Mouse (Mus musculus) intestine, postnatal 0 days (tissue): ENCODE measurements at regions not wholly inside any gene's neighbourhood (a gene's known extent, or its start where the extent isn't known, plus 50 kb on each side); places are given as distances from the start of the nearest gene placed in this dataset.

Experiments used
- ATAC-seq: fragments of 200-750 bp; cut with Nextera tagmentation; 2 replicates; pipeline ENCODE4 v1.8.0; 2017; ENCODE audit warnings: mild to moderate bottlenecking, moderate TSS enrichment, moderate library complexity
- H3K27ac ChIP-seq: fragments of 300-500 bp; sonication (generic); 2 replicates; pipeline ENCODE4 v1.5.1; 2014; ENCODE audit warnings: mild to moderate bottlenecking, low read depth, low read length, moderate library complexity
- H3K27me3 ChIP-seq: fragments of 300-500 bp; sonication (generic); replicated peaks from 2 replicates; pipeline ENCODE4 v1.6.1; 2014; ENCODE audit warnings: low read length, mixed read lengths; ENCODE audit not compliant: control insufficient read depth, insufficient read depth
- H3K36me3 ChIP-seq: fragments of 300-500 bp; sonication (generic); 2 replicates; pipeline ENCODE4 v1.6.1; 2014; ENCODE audit warnings: mild to moderate bottlenecking, moderate library complexity; ENCODE audit not compliant: control insufficient read depth, insufficient read depth
- H3K4me1 ChIP-seq: fragments of 300-500 bp; sonication (generic); replicated peaks from 2 replicates; pipeline ENCODE4 v1.6.1; 2014; ENCODE audit warnings: antibody characterized with exemption, low read length, mixed read lengths; ENCODE audit not compliant: control insufficient read depth, insufficient read depth
- H3K4me2 ChIP-seq: fragments of 300-500 bp; sonication (generic); replicated peaks from 2 replicates; pipeline ENCODE4 v1.6.1; 2014; ENCODE audit warnings: low read depth, mild to moderate bottlenecking, moderate library complexity
- H3K4me3 ChIP-seq: fragments of 300-500 bp; sonication (generic); 2 replicates; pipeline ENCODE4 v1.5.1; 2014; ENCODE audit warnings: low read depth, low read length
- H3K9ac ChIP-seq: fragments of 300-500 bp; sonication (generic); 2 replicates; pipeline ENCODE4 v1.6.1; 2014; ENCODE audit warnings: mild to moderate bottlenecking, low read depth, low read length
- H3K9me3 ChIP-seq: fragments of 300-500 bp; sonication (generic); 2 replicates; pipeline ENCODE4 v1.6.1; 2016; ENCODE audit warnings: mixed run types; ENCODE audit not compliant: control insufficient read depth
- CTCF ChIP-seq: sonication (generic); IDR thresholded peaks from 2 replicates; pipeline ENCODE4 v1.5.1; 2016; ENCODE audit warnings: low read depth, mild to moderate bottlenecking, control low read depth, antibody characterized with exemption, moderate library complexity
- WGBS: fragments of 180-500 bp; shearing (Covaris S2); extraction: QIAGEN DNeasy Blood & Tissue Kit; methylation state at CpG from one replicate; pipeline ENCODE4 v1.1.7; 2014; 5-methylcytosine and 5-hydroxymethylcytosine counted together

- no peaks in the 10 kb centered on the region for H3K9me3 ChIP-seq
- H3K9ac ChIP-seq: no peak overlapping the region
- TF ChIP-seq CTCF: no peak
- H3K36me3 ChIP-seq: no peaks in the 10 kb centered on the region
- peak; percentile 79 for ATAC-seq
- H3K27ac ChIP-seq: no peak overlapping the region
- 40% methylated on average over 6 of the region's 6 CpGs for WGBS
- H3K27me3 ChIP-seq: no peaks in the 10 kb centered on the region
- H3K4me2 ChIP-seq: no peak overlapping the region
- H3K4me3 ChIP-seq: no peak overlapping the region
- H3K4me1 ChIP-seq: no peaks in the 10 kb centered on the region
These were observed 74.8 kb upstream of the Bod1 start for GRCm38 (mm10) chr11:31746488-31746887.

- no peaks in the 10 kb centered on the region for H3K9me3 ChIP-seq
- H3K4me3 ChIP-seq: no peak overlapping the region
- WGBS: 48% methylated on average over 8 of the region's 8 CpGs
- no peak overlapping the region for H3K9ac ChIP-seq
- no peaks in the 10 kb centered on the region for H3K27me3 ChIP-seq
- no peaks in the 10 kb centered on the region for H3K36me3 ChIP-seq
- H3K27ac ChIP-seq: no peak overlapping the region
- peak; percentile 69 for ATAC-seq
- TF ChIP-seq CTCF: no peak
- H3K4me2 ChIP-seq: no peak overlapping the region
- no peaks in the 10 kb centered on the region for H3K4me1 ChIP-seq
These were observed 75.3 kb upstream of the Bod1 start for GRCm38 (mm10) chr11:31746939-31747338.

- H3K9ac ChIP-seq: no peak overlapping the region
- H3K4me3 ChIP-seq: no peak overlapping the region
- no peak for ATAC-seq
- H3K4me2 ChIP-seq: no peak overlapping the region
- H3K4me1 ChIP-seq: no peaks in the 10 kb centered on the region
- no peaks in the 10 kb centered on the region for H3K36me3 ChIP-seq
- no peak for TF ChIP-seq CTCF
- no peak overlapping the region for H3K27ac ChIP-seq
- WGBS: 78% methylated on average over 5 of the region's 5 CpGs
- no peaks in the 10 kb centered on the region for H3K9me3 ChIP-seq
- no peaks in the 10 kb centered on the region for H3K27me3 ChIP-seq
These were observed 76.7 kb upstream of the Bod1 start for GRCm38 (mm10) chr11:31748275-31748815.

- Histone ChIP-seq H3K4me1 (no peaks in the 10 kb centered on the region), H3K27ac (no peak overlapping the region), H3K9ac (no peak overlapping the region), H3K27me3 (no peaks in the 10 kb centered on the region), H3K36me3 (no peaks in the 10 kb centered on the region), H3K4me3 (no peak overlapping the region), H3K4me2 (no peak overlapping the region), H3K9me3 (no peaks in the 10 kb centered on the region)
- 40% methylated on average over 1 of the region's 1 CpGs for WGBS
- TF ChIP-seq CTCF: no peak
- no peak; the same call in 1 of the 2 replicates for ATAC-seq
These were observed 79.6 kb upstream of the Bod1 start for GRCm38 (mm10) chr11:31751274-31751673.

GRCm38 (mm10) chr11:31753211-31753610 lies 81.5 kb upstream of the Bod1 start:
- TF ChIP-seq CTCF: no peak
- H3K4me3 ChIP-seq: no peak overlapping the region
- H3K4me1 ChIP-seq: no peaks in the 10 kb centered on the region
- no peak for ATAC-seq
- H3K27me3 ChIP-seq: no peaks in the 10 kb centered on the region
- H3K27ac ChIP-seq: no peak overlapping the region
- H3K9me3 ChIP-seq: no peaks in the 10 kb centered on the region
- no peak overlapping the region for H3K9ac ChIP-seq
- H3K36me3 ChIP-seq: no peaks in the 10 kb centered on the region
- WGBS: 89% methylated on average over 3 of the region's 3 CpGs
- no peak overlapping the region for H3K4me2 ChIP-seq

- H3K27me3 ChIP-seq: no peaks in the 10 kb centered on the region
- no peaks in the 10 kb centered on the region for H3K36me3 ChIP-seq
- H3K9ac ChIP-seq: no peak overlapping the region
- H3K4me1 ChIP-seq: no peaks in the 10 kb centered on the region
- no peak overlapping the region for H3K4me3 ChIP-seq
- no peak overlapping the region for H3K4me2 ChIP-seq
- WGBS: 51% methylated on average over 5 of the region's 5 CpGs
- ATAC-seq: no peak
- no peak overlapping the region for H3K27ac ChIP-seq
- no peak for TF ChIP-seq CTCF
- H3K9me3 ChIP-seq: no peaks in the 10 kb centered on the region
These were observed 82.1 kb upstream of the Bod1 start for GRCm38 (mm10) chr11:31753711-31754161.

- 63% methylated on average over 4 of the region's 4 CpGs for WGBS
- no peak overlapping the region for H3K27ac ChIP-seq
- H3K9ac ChIP-seq: no peak overlapping the region
- H3K4me2 ChIP-seq: no peak overlapping the region
- no peak overlapping the region for H3K4me3 ChIP-seq
- no peaks in the 10 kb centered on the region for H3K9me3 ChIP-seq
- TF ChIP-seq CTCF: no peak
- no peaks in the 10 kb centered on the region for H3K36me3 ChIP-seq
- no peaks in the 10 kb centered on the region for H3K27me3 ChIP-seq
- no peak for ATAC-seq
- H3K4me1 ChIP-seq: no peaks in the 10 kb centered on the region
These were observed 82.7 kb upstream of the Bod1 start for GRCm38 (mm10) chr11:31754416-31754815.
